Mouse (Mus musculus) Patski (cell line): ENCODE data around the gene Shisa2. TPM values are rescaled to one million over a fixed set of nuclear protein-coding genes. Genes with fewer than 3 reads are reported as not detected.

Source experiments
- ATAC-seq: fragments of 100-300 bp; one replicate; pipeline ENCODE4 v1.8.0; 2021
- CTCF ChIA-PET: fragments of 350-600 bp; sonication (Branson Sonifier 250); formaldehyde crosslinking; loops from one replicate; lab custom pipeline; 2022; ENCODE audit warnings: inconsistent platforms; lab: Charles Lee
- POLR2A ChIA-PET: fragments of 350-600 bp; sonication (Branson Sonifier 250); formaldehyde crosslinking; loops from one replicate; lab custom pipeline; 2022; ENCODE audit warnings: antibody characterized with exemption, inconsistent platforms; lab: Charles Lee
- DNase-seq: peaks from one replicate; pipeline ENCODE4 v3.0.0-alpha.2; 2011; ENCODE audit warnings: low read depth, low spot score
- H3K27me3 ChIP-seq: fragments of 371-371 bp; one replicate; pipeline ENCODE4 v1.5.1; 2021
- CTCF ChIP-seq: fragments of 100-300 bp; IDR thresholded peaks from one replicate; pipeline ENCODE4 v1.5.1; 2021
- in situ Hi-C: fragments of 300-500 bp; cut with MboI; formaldehyde crosslinking; loops from 3 replicates; pipeline ENCODE4 v1.11.1; 2018; ENCODE audit warnings: low pct_unique_long_range_greater_than_20kb, mixed read lengths
- polyA plus RNA-seq: library from polyadenylated mRNA; unstranded; gene quantifications from one replicate; pipeline ENCODE4 v1.2.3, GENCODE M21; 2021

Gene Shisa2
- polyA plus RNA-seq, 1 experiment from 2014 or later = not detected

DNA sequence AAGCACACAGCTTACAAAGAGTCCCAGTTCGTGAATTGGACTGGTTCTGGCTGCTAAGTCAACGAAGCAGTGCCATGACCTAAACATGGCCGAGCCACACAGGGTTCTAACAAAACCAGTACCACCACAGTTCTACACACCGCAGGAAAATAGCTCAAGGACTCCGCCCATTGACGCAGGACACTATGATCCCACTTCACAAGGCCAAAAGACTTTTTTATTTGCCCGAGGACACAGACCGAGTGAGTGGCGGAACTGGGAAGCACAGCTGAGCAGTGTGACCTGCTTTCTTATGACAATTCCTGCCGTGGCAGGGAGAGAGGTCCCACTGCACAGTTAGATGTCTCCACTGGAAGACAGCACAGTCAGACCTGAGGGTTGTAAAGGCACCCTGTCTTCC lies 23.5 kb downstream of the Shisa2 start:
- ATAC-seq = no peak
- ChIA-PET POLR2A (no interaction called here), CTCF (no interaction called here)
- TF ChIP-seq CTCF = no peak
- peaks cover 2% of the 10 kb centered on the region for H3K27me3 ChIP-seq
- in situ Hi-C loops = no loop called here
- no peak for DNase-seq

GRCm38 (mm10) chr14:59649337-59649736 lies 24.2 kb downstream of the Shisa2 start:
- ChIA-PET POLR2A (no interaction called here), CTCF (no interaction called here)
- TF ChIP-seq CTCF = no peak
- in situ Hi-C loops = no loop called here
- DNase-seq (no peak), ATAC-seq (no peak)
- peaks cover 5% of the 10 kb centered on the region for H3K27me3 ChIP-seq

DNA sequence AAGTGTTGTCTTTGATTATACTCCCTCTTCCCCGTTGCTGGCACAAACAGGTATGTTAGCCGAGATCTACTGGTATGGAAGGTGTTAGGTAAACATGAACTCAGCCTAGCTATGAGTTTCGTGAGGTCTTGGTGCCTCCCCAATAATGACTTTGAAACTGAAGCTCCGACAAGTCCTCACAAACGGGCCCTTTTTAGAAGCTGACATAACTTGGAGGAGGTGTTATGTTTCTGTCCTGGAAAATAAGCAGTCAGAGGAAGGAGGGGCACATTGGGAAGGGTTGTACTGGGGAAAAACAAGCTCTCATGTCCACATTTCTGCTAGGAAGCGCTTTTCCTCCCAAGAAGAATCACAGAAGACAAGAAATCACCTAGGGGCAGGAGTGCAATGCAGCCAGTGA lies 31.5 kb downstream of the Shisa2 start:
- POLR2A ChIA-PET = no interaction called here
- CTCF ChIA-PET = no interaction called here
- no peak for TF ChIP-seq CTCF
- H3K27me3 ChIP-seq = peaks cover 60% of the 10 kb centered on the region
- no peak for DNase-seq
- in situ Hi-C loops = no loop called here
- no peak for ATAC-seq

- in situ Hi-C loops = no loop called here
- DNase-seq (no peak), ATAC-seq (no peak)
- TF ChIP-seq CTCF = no peak
- H3K27me3 ChIP-seq = peaks cover 61% of the 10 kb centered on the region
- ChIA-PET POLR2A (no interaction called here), CTCF (no interaction called here)
Measured at GRCm38 (mm10) chr14:59657098-59657497, 32.0 kb downstream of the Shisa2 start.

DNA sequence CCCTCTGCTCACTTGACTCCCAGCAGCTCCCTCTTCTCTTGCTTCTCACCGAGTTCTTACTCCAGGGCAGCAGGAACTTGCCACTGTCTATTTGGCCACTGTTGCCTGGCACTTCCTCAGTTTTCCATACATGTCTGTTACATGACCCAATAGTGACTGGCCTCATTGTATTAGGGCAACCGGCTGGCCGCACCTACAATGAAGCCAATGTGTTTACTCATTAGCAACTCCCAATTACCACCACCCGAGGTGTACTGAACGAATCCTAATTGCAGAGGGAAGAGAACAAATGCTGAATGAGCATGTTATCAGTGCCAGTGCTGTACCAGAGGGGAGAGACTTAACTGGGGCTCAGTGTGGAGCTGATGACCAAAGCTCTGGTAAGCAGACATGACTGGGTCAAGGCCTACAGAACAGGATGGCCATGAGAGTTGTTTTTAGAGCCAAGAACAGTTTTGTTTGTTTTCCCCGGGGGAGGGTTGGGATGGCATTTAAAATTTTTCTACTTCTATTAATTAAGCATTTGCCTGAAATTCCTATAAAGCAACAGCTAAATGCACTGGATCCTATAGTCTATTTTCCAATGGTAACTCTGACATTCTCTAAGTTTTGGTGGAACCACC lies 47.9 kb downstream of the Shisa2 start:
- ChIA-PET POLR2A (no interaction called here), CTCF (no interaction called here)
- H3K27me3 ChIP-seq = peaks cover 35% of the 10 kb centered on the region
- no peak for ATAC-seq
- no peak for DNase-seq
- in situ Hi-C loops = no loop called here
- no peak for TF ChIP-seq CTCF

DNA sequence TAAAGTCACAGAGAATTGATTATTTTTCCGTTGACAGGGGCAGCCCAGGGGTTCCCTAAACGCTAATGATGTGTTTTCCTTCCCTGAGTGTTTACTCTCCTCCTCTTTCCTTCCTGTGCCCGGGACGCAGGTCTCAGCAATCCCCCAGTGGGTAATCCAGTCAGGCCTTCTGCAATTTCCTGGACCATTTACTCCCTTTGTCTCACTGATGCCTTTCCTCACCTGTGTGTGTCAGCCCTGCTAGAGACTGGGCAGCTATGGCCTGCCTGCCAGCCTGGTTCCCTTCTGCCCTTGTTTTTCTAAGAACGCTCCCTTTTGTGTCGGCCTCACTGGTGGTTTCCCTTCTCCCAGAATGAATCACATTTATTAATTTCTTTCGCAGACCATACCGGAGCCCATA lies 49.4 kb downstream of the Shisa2 start:
- POLR2A ChIA-PET = no interaction called here
- peaks cover 31% of the 10 kb centered on the region for H3K27me3 ChIP-seq
- TF ChIP-seq CTCF = no peak
- ATAC-seq (no peak), DNase-seq (no peak)
- CTCF ChIA-PET = no interaction called here
- in situ Hi-C loops = no loop called here

- ChIA-PET CTCF (no interaction called here), POLR2A (no interaction called here)
- no peak for DNase-seq
- H3K27me3 ChIP-seq = peaks cover 26% of the 10 kb centered on the region
- ATAC-seq = no peak
- in situ Hi-C loops = no loop called here
- no peak for TF ChIP-seq CTCF
Measured at GRCm38 (mm10) chr14:59675330-59675729, 50.2 kb downstream of the Shisa2 start.

DNA sequence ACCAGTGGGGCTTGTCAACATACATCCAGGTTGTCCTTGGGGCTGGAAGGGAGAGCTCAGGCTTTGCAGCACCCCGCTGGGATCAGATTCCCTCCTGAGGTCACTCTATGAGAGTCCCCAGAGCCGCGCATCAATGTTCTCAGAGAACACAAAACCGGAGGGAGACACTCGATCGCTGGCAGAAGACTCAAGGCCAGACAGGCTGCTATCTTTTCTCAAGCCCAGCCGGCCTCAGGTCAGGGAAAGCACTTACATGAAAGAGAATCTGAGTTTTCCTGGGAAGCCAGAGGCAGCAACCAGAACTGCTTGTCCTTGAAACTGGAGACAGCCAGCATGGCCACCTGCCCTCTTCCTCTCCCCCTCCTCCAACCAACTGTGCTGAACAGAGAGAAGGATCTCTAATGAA lies 52.5 kb downstream of the Shisa2 start:
- ATAC-seq (no peak), DNase-seq (no peak)
- in situ Hi-C loops = no loop called here
- ChIA-PET POLR2A (no interaction called here), CTCF (no interaction called here)
- peaks cover 35% of the 10 kb centered on the region for H3K27me3 ChIP-seq
- TF ChIP-seq CTCF = no peak

Other genes with a start within 250 kb of the Shisa2 start
- gene Phf11c, start 229.9 kb upstream of the Shisa2 start, polyA plus RNA-seq = 0.28 TPM
- gene Setdb2, start 184.4 kb upstream of the Shisa2 start, polyA plus RNA-seq = 5.6 TPM
- gene Cab39l, start 184.3 kb upstream of the Shisa2 start, polyA plus RNA-seq = 24.8 TPM
- gene Cdadc1, start 27.3 kb upstream of the Shisa2 start, polyA plus RNA-seq = 38.6 TPM